Mouse (Mus musculus): ENCODE data around the gene Parp11.

The Parp11 gene

GRCm38 (mm10) chr6:127463273-127464001, 16.8 kb downstream of the Parp11 start:
- Histone ChIP-seq H3K4me1 (replicated peaks; ENCODE audit: low read depth, low read length) (peaks cover 35% of the 10 kb centered on the region), H3K36me3 (ENCODE audit: insufficient read depth, low read length) (peaks cover 8% of the 10 kb centered on the region; the same call in 1 of the 2 replicates), H3K9me3 (ENCODE audit: low read length) (peaks cover 5% of the 10 kb centered on the region), H3K27me3 (ENCODE audit: insufficient read depth, low read length) (peaks cover 2% of the 10 kb centered on the region; the same call in 1 of the 2 replicates), H3K4me3 (replicated peaks; ENCODE audit: low read length) (no peak overlapping the region)
- TF ChIP-seq POU5F1 (IDR thresholded peaks at IDR 0.05; ENCODE audit: borderline replicate concordance, low read length), result no peak
- no peak for TF ChIP-seq CTCF (conservative IDR thresholded peaks at IDR 0.05; ENCODE audit: low read length)
- TF ChIP-seq NANOG (IDR thresholded peaks at IDR 0.05; ENCODE audit: borderline replicate concordance, low read length), result no peak

GRCm38 (mm10) chr6:127464523-127464922, 17.9 kb downstream of the Parp11 start:
- H3K36me3 ChIP-seq (ENCODE audit: insufficient read depth, low read length), result peaks cover 11% of the 10 kb centered on the region
- H3K27me3 ChIP-seq (ENCODE audit: insufficient read depth, low read length), result peaks cover 2% of the 10 kb centered on the region; the same call in 1 of the 2 replicates
- no peak for TF ChIP-seq NANOG (IDR thresholded peaks at IDR 0.05; ENCODE audit: borderline replicate concordance, low read length)
- no peak for TF ChIP-seq CTCF (conservative IDR thresholded peaks at IDR 0.05; ENCODE audit: low read length)
- no peak for TF ChIP-seq POU5F1 (IDR thresholded peaks at IDR 0.05; ENCODE audit: borderline replicate concordance, low read length)
- no peak overlapping the region for H3K4me3 ChIP-seq (replicated peaks; ENCODE audit: low read length)
- H3K4me1 ChIP-seq (replicated peaks; ENCODE audit: low read depth, low read length), result peaks cover 35% of the 10 kb centered on the region
- H3K9me3 ChIP-seq (ENCODE audit: low read length), result peaks cover 13% of the 10 kb centered on the region

- TF ChIP-seq CTCF (conservative IDR thresholded peaks at IDR 0.05; ENCODE audit: low read length), result no peak
- TF ChIP-seq NANOG (IDR thresholded peaks at IDR 0.05; ENCODE audit: borderline replicate concordance, low read length), result peak; percentile 51
- H3K36me3 ChIP-seq (ENCODE audit: insufficient read depth, low read length), result peaks cover 28% of the 10 kb centered on the region
- peaks cover 52% of the 10 kb centered on the region for H3K4me1 ChIP-seq (replicated peaks; ENCODE audit: low read depth, low read length)
- H3K27me3 ChIP-seq (ENCODE audit: insufficient read depth, low read length), result peaks cover 17% of the 10 kb centered on the region
- peaks cover 13% of the 10 kb centered on the region for H3K9me3 ChIP-seq (ENCODE audit: low read length)
- H3K4me3 ChIP-seq (replicated peaks; ENCODE audit: low read length), result no peak overlapping the region
Measured at GRCm38 (mm10) chr6:127466749-127467310, 20.2 kb downstream of the Parp11 start.

- TF ChIP-seq POU5F1 (IDR thresholded peaks at IDR 0.05; ENCODE audit: borderline replicate concordance, low read length) (no peak), CTCF (conservative IDR thresholded peaks at IDR 0.05; ENCODE audit: low read length) (no peak), NANOG (IDR thresholded peaks at IDR 0.05; ENCODE audit: borderline replicate concordance, low read length) (no peak)
- H3K4me3 ChIP-seq (replicated peaks; ENCODE audit: low read length), result no peak overlapping the region
Measured at GRCm38 (mm10) chr6:127472078-127472477, 25.4 kb downstream of the Parp11 start.

GRCm38 (mm10) chr6:127473961-127474360, 27.3 kb downstream of the Parp11 start:
- Histone ChIP-seq H3K9me3 (ENCODE audit: low read length) (peaks cover 5% of the 10 kb centered on the region; the same call in 1 of the 2 replicates), H3K36me3 (ENCODE audit: insufficient read depth, low read length) (peaks cover 40% of the 10 kb centered on the region), H3K4me1 (replicated peaks; ENCODE audit: low read depth, low read length) (peaks cover 54% of the 10 kb centered on the region), H3K4me3 (replicated peaks; ENCODE audit: low read length) (no peak overlapping the region), H3K27me3 (ENCODE audit: insufficient read depth, low read length) (peaks cover 59% of the 10 kb centered on the region)
- TF ChIP-seq POU5F1 (IDR thresholded peaks at IDR 0.05; ENCODE audit: borderline replicate concordance, low read length), result no peak
- TF ChIP-seq NANOG (IDR thresholded peaks at IDR 0.05; ENCODE audit: borderline replicate concordance, low read length), result no peak
- TF ChIP-seq CTCF (conservative IDR thresholded peaks at IDR 0.05; ENCODE audit: low read length), result no peak

More at GRCm38 (mm10) chr6:127472078-127472477, 25.4 kb downstream of the Parp11 start:
- Histone ChIP-seq H3K4me1 (replicated peaks; ENCODE audit: low read depth, low read length) (peaks cover 55% of the 10 kb centered on the region), H3K36me3 (ENCODE audit: insufficient read depth, low read length) (peaks cover 31% of the 10 kb centered on the region), H3K9me3 (ENCODE audit: low read length) (peaks cover 13% of the 10 kb centered on the region), H3K27me3 (ENCODE audit: insufficient read depth, low read length) (peaks cover 48% of the 10 kb centered on the region)

- no peak for TF ChIP-seq POU5F1 (IDR thresholded peaks at IDR 0.05; ENCODE audit: borderline replicate concordance, low read length)
- TF ChIP-seq NANOG (IDR thresholded peaks at IDR 0.05; ENCODE audit: borderline replicate concordance, low read length), result peak; percentile 90
- H3K27me3 ChIP-seq (ENCODE audit: insufficient read depth, low read length), result peaks cover 62% of the 10 kb centered on the region
- no peak overlapping the region for H3K4me3 ChIP-seq (replicated peaks; ENCODE audit: low read length)
- H3K9me3 ChIP-seq (ENCODE audit: low read length), result peaks cover 5% of the 10 kb centered on the region
- peaks cover 39% of the 10 kb centered on the region for H3K36me3 ChIP-seq (ENCODE audit: insufficient read depth, low read length)
- H3K4me1 ChIP-seq (replicated peaks; ENCODE audit: low read depth, low read length), result peaks cover 50% of the 10 kb centered on the region
Measured at GRCm38 (mm10) chr6:127475231-127475630, 28.6 kb downstream of the Parp11 start.

- Histone ChIP-seq H3K27me3 (ENCODE audit: insufficient read depth, low read length) (peaks cover 4% of the 10 kb centered on the region; the same call in 1 of the 2 replicates), H3K4me3 (replicated peaks; ENCODE audit: low read length) (no peak overlapping the region), H3K9me3 (ENCODE audit: low read length) (peaks cover 3% of the 10 kb centered on the region; the same call in 1 of the 2 replicates), H3K4me1 (replicated peaks; ENCODE audit: low read depth, low read length) (peaks cover 5% of the 10 kb centered on the region), H3K36me3 (ENCODE audit: insufficient read depth, low read length) (peaks cover 5% of the 10 kb centered on the region; the same call in 1 of the 2 replicates)
- no peak for TF ChIP-seq POU5F1 (IDR thresholded peaks at IDR 0.05; ENCODE audit: borderline replicate concordance, low read length)
- TF ChIP-seq NANOG (IDR thresholded peaks at IDR 0.05; ENCODE audit: borderline replicate concordance, low read length), result no peak
- no peak for TF ChIP-seq CTCF (conservative IDR thresholded peaks at IDR 0.05; ENCODE audit: low read length)
Measured at GRCm38 (mm10) chr6:127491046-127491445, 44.4 kb downstream of the Parp11 start.

- H3K4me1 ChIP-seq (replicated peaks; ENCODE audit: low read depth, low read length), result peaks cover 6% of the 10 kb centered on the region
- peaks cover 5% of the 10 kb centered on the region; the same call in 1 of the 2 replicates for H3K36me3 ChIP-seq (ENCODE audit: insufficient read depth, low read length)
- TF ChIP-seq POU5F1 (IDR thresholded peaks at IDR 0.05; ENCODE audit: borderline replicate concordance, low read length) (no peak), NANOG (IDR thresholded peaks at IDR 0.05; ENCODE audit: borderline replicate concordance, low read length) (no peak), CTCF (conservative IDR thresholded peaks at IDR 0.05; ENCODE audit: low read length) (no peak)
- H3K27me3 ChIP-seq (ENCODE audit: insufficient read depth, low read length), result no peaks in the 10 kb centered on the region; the same call in 1 of the 2 replicates
- no peak overlapping the region for H3K4me3 ChIP-seq (replicated peaks; ENCODE audit: low read length)
- H3K9me3 ChIP-seq (ENCODE audit: low read length), result no peaks in the 10 kb centered on the region
Measured at GRCm38 (mm10) chr6:127492561-127492960, 45.9 kb downstream of the Parp11 start.

Measured in E14TG2a.4 (cell line).